Mouse (Mus musculus) liver, adult 2 months (tissue): ENCODE results near the gene Hpn. TPM values are rescaled to one million over a fixed set of nuclear protein-coding genes. Genes with fewer than 3 reads are reported as not detected.

Experiments used
- DNase-seq: peaks from one replicate; pipeline ENCODE4 v3.0.0-alpha.2; 2011; ENCODE audit warnings: low read depth, low spot score; ENCODE audit errors: extremely low read depth
- H3K27ac ChIP-seq: fragments of 200-500 bp; replicated peaks from 2 replicates; pipeline ENCODE4 v1.5.1; 2012; ENCODE audit warnings: low read depth, mild to moderate bottlenecking, control low read depth, inconsistent platforms, low read length; ENCODE audit not compliant: insufficient read depth
- H3K27me3 ChIP-seq: fragments of 200-500 bp; 2 replicates; pipeline ENCODE4 v1.6.1; 2012; ENCODE audit warnings: mild to moderate bottlenecking, moderate library complexity, low read length, inconsistent platforms; ENCODE audit not compliant: control insufficient read depth, insufficient read depth
- H3K36me3 ChIP-seq: fragments of 200-500 bp; 2 replicates; pipeline ENCODE4 v1.6.1; 2012; ENCODE audit warnings: low read length, inconsistent platforms; ENCODE audit not compliant: control insufficient read depth, insufficient read depth
- H3K4me1 ChIP-seq: fragments of 200-500 bp; 2 replicates; pipeline ENCODE4 v1.6.1; 2011; ENCODE audit warnings: low read length; ENCODE audit not compliant: control insufficient read depth, insufficient read depth
- H3K4me3 ChIP-seq: fragments of 200-500 bp; 2 replicates; pipeline ENCODE4 v1.5.1; 2011; ENCODE audit warnings: low read depth, mild to moderate bottlenecking, control low read depth, low read length, moderate library complexity; ENCODE audit not compliant: insufficient read depth
- H3K79me2 ChIP-seq: fragments of 200-500 bp; 2 replicates; pipeline ENCODE4 v1.6.1; 2012; ENCODE audit warnings: inconsistent platforms, mild to moderate bottlenecking, low read length, moderate library complexity; ENCODE audit not compliant: control insufficient read depth, insufficient read depth
- H3K9ac ChIP-seq: fragments of 200-500 bp; 2 replicates; pipeline ENCODE4 v1.6.1; 2012; ENCODE audit warnings: low read depth, mild to moderate bottlenecking, control low read depth, inconsistent platforms, low read length
- CTCF ChIP-seq: fragments of 200-500 bp; IDR thresholded peaks from 2 replicates; pipeline ENCODE4 v1.5.1; 2011; ENCODE audit warnings: low read depth, low read length, control low read depth
- POLR2A ChIP-seq: fragments of 200-500 bp; IDR thresholded peaks from 2 replicates; pipeline ENCODE4 v1.6.1; 2011; ENCODE audit warnings: low read length, control low read depth; ENCODE audit not compliant: insufficient read depth; ENCODE audit errors: extremely low read depth
- WGBS: fragments of 180-500 bp; shearing (Covaris S2); methylation state at CpG from one replicate; pipeline ENCODE4 v1.1.7; 2018; 5-methylcytosine and 5-hydroxymethylcytosine counted together
- polyA plus RNA-seq: library from polyadenylated mRNA; depleted of rRNA; stranded (reverse); fragments of >200 nt; gene quantifications from 2 replicates; pipeline ENCODE4 v1.2.3, GENCODE M21; 2012
- total RNA-seq: library from RNA; depleted of rRNA; stranded (reverse); fragments of >200 nt; gene quantifications from 2 replicates; pipeline ENCODE4 v1.2.3, GENCODE M21; 2014

Gene Hpn
- total and polyA plus RNA-seq, 2 experiments: 282 to 883 TPM

- Histone ChIP-seq H3K4me3 (no peak overlapping the region), H3K27ac (peak overlapping the region; percentile 5; the same call in 1 of the 2 replicates), H3K4me1 (peaks cover 26% of the 10 kb centered on the region), H3K9ac (no peak overlapping the region), H3K27me3 (no peaks in the 10 kb centered on the region), H3K36me3 (no peaks in the 10 kb centered on the region), H3K79me2 (no peaks in the 10 kb centered on the region)
- DNase-seq: peak; percentile 94
- WGBS: 26% methylated on average over 3 of the region's 3 CpGs
- no peak for TF ChIP-seq CTCF
- no peak for TF ChIP-seq POLR2A
Observed at GRCm38 (mm10) chr7:31088206-31088605, 26.9 kb downstream of the Hpn start.

GRCm38 (mm10) chr7:31087262-31087661, 27.8 kb downstream of the Hpn start:
- DNase-seq: no peak
- no peak overlapping the region for H3K27ac ChIP-seq
- H3K27me3 ChIP-seq: no peaks in the 10 kb centered on the region

GRCm38 (mm10) chr7:31086175-31086755, 28.8 kb downstream of the Hpn start:
- no peaks in the 10 kb centered on the region for H3K36me3 ChIP-seq
- no peak for TF ChIP-seq CTCF
- TF ChIP-seq POLR2A: no peak
- 96% methylated on average over 9 of the region's 9 CpGs for WGBS
- H3K27me3 ChIP-seq: no peaks in the 10 kb centered on the region
- H3K79me2 ChIP-seq: no peaks in the 10 kb centered on the region
- no peak overlapping the region for H3K4me3 ChIP-seq
- DNase-seq: no peak
- H3K9ac ChIP-seq: no peak overlapping the region
- H3K4me1 ChIP-seq: peaks cover 30% of the 10 kb centered on the region
- H3K27ac ChIP-seq: no peak overlapping the region

More at GRCm38 (mm10) chr7:31087262-31087661, 27.8 kb downstream of the Hpn start:
- WGBS: 62% methylated on average over 2 of the region's 2 CpGs
- Histone ChIP-seq H3K36me3 (no peaks in the 10 kb centered on the region), H3K4me1 (peaks cover 30% of the 10 kb centered on the region), H3K9ac (no peak overlapping the region), H3K79me2 (no peaks in the 10 kb centered on the region), H3K4me3 (no peak overlapping the region)
- no peak for TF ChIP-seq POLR2A
- TF ChIP-seq CTCF: no peak

GRCm38 (mm10) chr7:31085171-31085570, 29.9 kb downstream of the Hpn start:
- Histone ChIP-seq H3K36me3 (no peaks in the 10 kb centered on the region), H3K9ac (no peak overlapping the region), H3K79me2 (no peaks in the 10 kb centered on the region), H3K4me1 (peaks cover 33% of the 10 kb centered on the region), H3K27me3 (no peaks in the 10 kb centered on the region), H3K27ac (0 out of 2 replicates have a peak overlapping the region, but pooled peaks have one; percentile 4), H3K4me3 (no peak overlapping the region)
- DNase-seq: no peak
- no peak for TF ChIP-seq CTCF
- TF ChIP-seq POLR2A: no peak
- WGBS: 52% methylated on average over 3 of the region's 3 CpGs

- WGBS: 44% methylated on average over 9 of the region's 9 CpGs
- TF ChIP-seq CTCF (no peak), POLR2A (no peak)
- peaks cover 38% of the 10 kb centered on the region for H3K4me1 ChIP-seq
- H3K27me3 ChIP-seq: no peaks in the 10 kb centered on the region
- no peak overlapping the region for H3K4me3 ChIP-seq
- H3K27ac ChIP-seq: peak overlapping the region; percentile 56; the same call in 1 of the 2 replicates
- no peaks in the 10 kb centered on the region for H3K79me2 ChIP-seq
- H3K9ac ChIP-seq: no peak overlapping the region; the same call in 1 of the 2 replicates
- peak; percentile 67 for DNase-seq
- no peaks in the 10 kb centered on the region for H3K36me3 ChIP-seq
Observed at GRCm38 (mm10) chr7:31084140-31084539, 30.9 kb downstream of the Hpn start.
